Mouse (Mus musculus) G1E (cell line): ENCODE data around the gene Cox11.

ENCODE experiments used
- CTCF ChIP-seq: IDR thresholded peaks from 2 replicates; pipeline ENCODE4 v1.5.1; 2012; ENCODE audit warnings: low read depth, low read length, inconsistent platforms, mixed read lengths
- GATA1 ChIP-seq: IDR thresholded peaks from 2 replicates; pipeline ENCODE4 v1.6.1; 2012; ENCODE audit warnings: borderline replicate concordance, low read length, inconsistent platforms, mixed read lengths

GRCm38 (mm10) chr11:90687040-90687439 is 49.1 kb downstream of the Cox11 start:
- TF ChIP-seq CTCF (no peak), GATA1 (no peak)
